Mouse (Mus musculus) cerebellum, adult 2 months (tissue): ENCODE measurements around the gene Mfsd5.

ENCODE experiments used
- CTCF ChIP-seq: fragments of 200-500 bp; IDR thresholded peaks from 2 replicates; pipeline ENCODE4 v1.5.1; 2011; ENCODE audit warnings: low read depth, mild to moderate bottlenecking, control low read depth, low read length, moderate library complexity, borderline replicate concordance; ENCODE audit not compliant: insufficient read depth
- POLR2A ChIP-seq: fragments of 200-500 bp; IDR thresholded peaks from 2 replicates; pipeline ENCODE4 v1.6.1; 2011; ENCODE audit warnings: low read length, control low read depth, borderline replicate concordance; ENCODE audit not compliant: insufficient read depth

GRCm38 (mm10) chr15:102324654-102325473 lies 45.6 kb downstream of the Mfsd5 start:
- TF ChIP-seq POLR2A (no peak), CTCF (no peak)
